Mouse (Mus musculus) ES-Bruce4 (cell line): ENCODE results near the gene Zfp217.

Source experiments
- CTCF ChIP-seq: IDR thresholded peaks from one replicate; pipeline ENCODE4 v1.8.1; 2011; ENCODE audit warnings: low read depth, low read length
- EP300 ChIP-seq: IDR thresholded peaks from 2 replicates; pipeline ENCODE4 v1.6.1; 2011; ENCODE audit warnings: low read depth, low read length; ENCODE audit not compliant: insufficient read depth

GRCm38 (mm10) chr2:170152856-170153255 is 5.0 kb upstream of the Zfp217 start:
- TF ChIP-seq CTCF (no peak), EP300 (no peak)
